Mouse (Mus musculus) MEL (cell line): ENCODE data around the gene Edem2.

Source experiments
- CTCF ChIP-seq, 3 experiments: IDR thresholded peaks in 2 of 3; conservative IDR thresholded peaks in 1 of 3; 2 replicates each; pipeline ENCODE4 v1.5.1; 2011 to 2012; ENCODE audit warnings: low read length in 3 of 3, low read depth in 2 of 3, mild to moderate bottlenecking in 2 of 3, improper control_type of control experiment in 1 of 3, inconsistent platforms in 1 of 3, mixed read lengths in 1 of 3, moderate library complexity in 1 of 3; ENCODE audit not compliant: control insufficient read depth in 1 of 3, insufficient read depth in 1 of 3, poor library complexity in 1 of 3, severe bottlenecking in 1 of 3
- EP300 ChIP-seq, 2 experiments: IDR thresholded peaks; 2 replicates each; pipeline ENCODE4 v1.6.1; 2011; ENCODE audit warnings: improper control_type of control experiment in 2 of 2, low read length in 2 of 2, low read depth in 1 of 2, mild to moderate bottlenecking in 1 of 2
- MAZ ChIP-seq: IDR thresholded peaks from 2 replicates; pipeline ENCODE4 v1.6.1; 2012; ENCODE audit warnings: low read depth, mild to moderate bottlenecking, inconsistent platforms, low read length, improper control_type of control experiment
- NRF1 ChIP-seq: IDR thresholded peaks from 2 replicates; pipeline ENCODE4 v1.6.1; 2014; ENCODE audit warnings: low read depth, mild to moderate bottlenecking, inconsistent platforms, low read length, improper control_type of control experiment, moderate library complexity; ENCODE audit not compliant: poor library complexity, insufficient read depth, severe bottlenecking
- POLR2A ChIP-seq, 2 experiments: IDR thresholded peaks; 2 replicates each; pipeline ENCODE4 v1.6.1; 2011 to 2012; ENCODE audit warnings: low read length in 2 of 2, mild to moderate bottlenecking in 2 of 2, control low read depth in 1 of 2, improper control_type of control experiment in 1 of 2, low read depth in 1 of 2, moderate library complexity in 1 of 2; ENCODE audit not compliant: control insufficient read depth in 1 of 2, insufficient read depth in 1 of 2, poor library complexity in 1 of 2

DNA sequence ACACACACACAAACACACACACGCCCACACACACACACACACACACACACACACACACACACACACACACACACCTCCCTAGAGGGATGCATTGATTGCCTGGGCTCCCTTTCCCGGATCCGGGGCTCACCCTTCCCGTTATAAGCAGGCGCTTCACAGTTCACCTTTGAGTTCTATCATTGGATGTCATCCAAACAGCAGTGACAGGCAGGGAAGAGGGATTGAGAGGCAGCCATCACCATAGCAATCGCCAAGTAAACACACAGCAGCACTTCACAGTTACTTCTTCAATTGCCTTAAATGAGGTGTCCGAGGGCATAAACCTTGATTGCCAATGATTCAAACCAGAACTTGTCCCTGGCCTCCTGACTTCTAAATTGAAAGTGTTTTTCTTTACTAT lies 49.8 kb upstream of the Edem2 start:
- TF ChIP-seq NRF1: no peak
- no peak for TF ChIP-seq POLR2A (IDR thresholded peaks at IDR 0.05; ENCODE audit: control insufficient read depth in 1 of 2, insufficient read depth in 1 of 2, low read depth in 1 of 2, low read length in 2 of 2, poor library complexity in 1 of 2)
- no peak for TF ChIP-seq CTCF (IDR thresholded peaks at IDR 0.05 in 2 of 3, conservative IDR thresholded peaks at IDR 0.05 in 1 of 3; ENCODE audit: control insufficient read depth in 1 of 3, insufficient read depth in 1 of 3, low read depth in 2 of 3, low read length in 3 of 3, poor library complexity in 1 of 3, severe bottlenecking in 1 of 3)
- TF ChIP-seq EP300 (IDR thresholded peaks at IDR 0.05; ENCODE audit: low read depth in 1 of 2, low read length in 2 of 2): no peak
- no peak for TF ChIP-seq MAZ
